Mouse (Mus musculus): ENCODE results near the gene Rnf26.

Rnf26 gene

DNA sequence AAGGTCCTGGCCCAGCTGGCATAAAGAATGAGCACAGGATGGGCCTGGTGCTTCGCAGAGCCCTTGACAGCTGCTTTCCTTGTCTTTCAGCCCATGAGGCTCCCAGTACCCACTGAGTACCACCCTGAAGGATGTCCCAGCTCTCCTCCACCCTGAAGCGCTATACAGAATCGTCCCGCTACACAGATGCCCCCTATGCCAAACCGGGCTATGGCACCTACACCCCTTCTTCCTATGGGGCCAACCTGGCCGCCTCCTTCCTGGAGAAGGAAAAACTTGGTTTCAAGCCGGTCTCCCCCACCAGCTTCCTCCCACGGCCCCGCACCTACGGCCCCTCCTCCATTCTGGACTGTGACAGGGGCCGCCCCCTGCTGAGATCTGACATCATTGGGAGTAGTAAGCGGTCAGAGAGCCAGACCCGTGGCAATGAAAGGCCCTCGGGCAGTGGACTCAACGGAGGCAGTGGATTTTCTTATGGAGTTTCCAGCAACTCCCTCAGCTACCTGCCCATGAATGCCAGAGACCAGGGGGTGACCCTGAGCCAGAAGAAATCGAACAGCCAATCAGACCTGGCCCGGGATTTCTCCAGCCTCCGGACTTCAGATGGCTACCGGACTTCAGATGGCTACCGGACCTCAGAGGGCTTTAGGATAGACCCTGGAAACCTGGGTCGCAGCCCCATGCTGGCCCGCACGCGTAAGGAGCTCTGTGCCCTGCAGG, 37.9 kb downstream of the Rnf26 start:
- DNase-seq (ENCODE audit: low read depth, low spot score) = no peak

DNA sequence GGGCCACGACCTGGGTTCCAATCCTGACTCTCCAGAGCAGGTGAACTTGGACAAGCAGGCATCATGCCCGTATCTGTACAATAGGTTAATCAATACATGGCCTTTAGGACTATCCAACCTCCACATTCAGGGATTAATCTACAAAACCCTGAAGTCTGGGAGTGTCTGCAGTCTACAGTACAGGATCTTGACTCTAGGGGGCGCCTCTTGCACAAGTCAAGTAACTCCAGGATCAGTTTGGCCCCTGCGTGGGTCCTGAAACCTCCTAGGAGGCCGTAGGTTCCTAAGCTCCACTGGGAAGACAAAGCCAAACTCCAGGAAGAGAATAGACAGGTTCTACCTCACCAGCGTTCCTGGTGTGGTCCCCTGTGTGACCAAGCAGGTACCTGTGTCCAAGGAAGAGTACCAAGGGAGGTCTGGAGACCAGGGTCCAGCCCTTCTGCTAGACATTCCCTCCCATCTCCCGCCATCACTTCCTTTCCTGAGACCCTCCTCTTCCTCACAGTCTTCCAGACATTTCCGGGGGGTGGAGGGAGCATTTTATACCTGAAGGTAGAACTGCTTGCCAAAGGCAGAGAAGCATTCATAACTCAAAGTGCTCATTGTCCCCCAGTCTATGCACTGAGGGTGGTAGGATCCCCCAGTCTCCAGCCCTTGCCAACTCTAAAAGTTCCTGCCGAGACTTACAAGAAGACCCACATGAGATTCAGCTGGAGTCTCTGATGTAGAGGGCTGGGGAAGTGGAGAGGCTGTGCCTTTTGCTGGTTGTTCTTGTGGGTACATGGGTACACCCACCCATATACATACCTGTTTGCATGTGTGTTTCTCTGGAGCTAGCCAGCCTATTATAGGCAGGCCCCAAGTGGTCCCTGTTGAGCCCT, 38.7 kb downstream of the Rnf26 start:
- DNase-seq (ENCODE audit: low read depth, low spot score) = no peak

DNA sequence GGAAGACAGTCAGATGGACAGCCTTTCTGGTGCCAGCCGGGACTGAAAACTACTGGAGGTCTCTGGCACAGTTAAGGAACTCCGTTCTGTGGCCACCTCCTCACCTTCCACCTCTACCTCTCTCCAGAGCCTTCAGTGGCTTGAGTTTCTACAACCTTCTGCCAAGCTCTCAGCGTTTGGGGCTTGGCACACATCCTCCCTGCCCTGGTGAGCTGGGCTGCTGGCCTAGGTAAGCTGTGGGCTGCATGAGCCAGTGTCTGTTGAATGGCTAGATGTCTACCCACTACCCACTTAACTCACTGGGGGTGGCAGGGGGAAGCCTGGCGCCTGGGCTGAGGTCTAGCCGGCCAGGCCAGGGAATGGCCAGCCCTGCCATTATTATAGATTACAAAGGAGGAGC, 40.2 kb downstream of the Rnf26 start:
- DNase-seq (ENCODE audit: low read depth, low spot score) = no peak

DNA sequence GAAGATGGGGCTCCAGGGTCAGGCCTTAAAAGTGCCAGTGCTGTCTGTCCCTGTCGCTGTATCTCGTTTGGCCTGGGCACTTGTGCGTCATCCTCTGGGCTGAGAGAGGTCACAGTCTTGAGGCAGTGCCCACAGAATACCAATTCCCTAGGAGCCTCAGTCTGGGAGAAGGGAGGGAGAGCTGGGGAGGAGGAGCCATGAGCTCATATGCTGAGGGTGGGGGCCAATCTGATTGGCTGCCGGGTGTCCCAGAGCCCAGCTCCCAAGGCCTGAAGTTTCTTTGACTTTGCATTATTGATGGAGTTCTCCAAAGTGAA, 40.8 kb downstream of the Rnf26 start:
- DNase-seq (ENCODE audit: low read depth, low spot score) = no peak

DNA sequence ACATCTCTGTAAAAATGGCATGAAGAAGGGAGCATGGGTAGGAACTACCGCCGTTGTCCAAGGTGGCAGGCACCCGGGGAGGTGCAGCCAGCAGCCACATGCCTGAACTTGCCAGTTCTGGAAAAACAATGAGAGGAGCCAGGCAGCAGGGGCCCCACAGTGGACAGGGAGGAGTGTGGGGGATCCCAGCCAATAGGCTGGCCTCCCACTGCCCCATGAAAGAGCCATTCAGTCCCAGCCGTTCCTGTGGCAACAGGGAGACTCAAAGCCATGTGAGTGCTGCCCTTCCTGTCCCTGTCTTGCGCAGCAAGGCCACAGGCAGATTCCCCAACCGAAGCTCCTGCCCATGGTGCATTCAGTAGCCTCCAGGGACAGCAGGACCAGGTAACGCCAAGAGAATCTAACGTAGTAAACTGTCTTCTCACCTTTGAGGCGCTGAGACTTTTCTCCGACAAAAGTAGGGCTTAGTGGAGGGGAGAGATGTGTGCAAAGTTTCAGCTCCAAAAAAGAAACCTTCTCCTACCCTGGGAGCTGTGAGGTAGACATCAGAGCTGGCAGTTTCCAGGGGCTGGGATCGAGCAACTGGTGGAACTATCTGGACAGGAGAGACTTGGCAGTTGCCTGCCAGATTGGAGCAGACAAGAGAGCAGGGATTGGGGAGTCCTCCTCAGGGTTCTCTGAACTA, 41.3 kb downstream of the Rnf26 start:
- DNase-seq (ENCODE audit: low read depth, low spot score) = no peak

DNA sequence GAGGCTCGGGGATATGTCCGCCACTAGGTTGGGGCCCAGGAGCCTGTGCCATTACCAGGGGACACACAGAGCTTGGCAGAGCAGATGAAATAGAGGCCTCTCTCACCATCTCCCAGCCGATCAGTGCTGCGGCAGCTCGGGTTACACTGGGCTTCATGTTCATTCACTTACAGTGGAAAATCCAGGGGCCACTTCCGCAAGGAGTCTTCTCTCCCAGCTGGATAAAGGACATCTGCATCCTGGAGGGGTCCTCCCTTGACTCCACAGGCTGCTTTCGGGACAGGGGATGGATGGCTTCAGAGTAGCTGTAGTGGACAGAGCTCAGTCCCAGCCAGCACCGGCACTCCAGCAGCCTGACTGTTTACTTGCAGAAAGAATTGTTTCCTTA, 42.5 kb downstream of the Rnf26 start:
- no peak for DNase-seq (ENCODE audit: low read depth, low spot score)

DNA sequence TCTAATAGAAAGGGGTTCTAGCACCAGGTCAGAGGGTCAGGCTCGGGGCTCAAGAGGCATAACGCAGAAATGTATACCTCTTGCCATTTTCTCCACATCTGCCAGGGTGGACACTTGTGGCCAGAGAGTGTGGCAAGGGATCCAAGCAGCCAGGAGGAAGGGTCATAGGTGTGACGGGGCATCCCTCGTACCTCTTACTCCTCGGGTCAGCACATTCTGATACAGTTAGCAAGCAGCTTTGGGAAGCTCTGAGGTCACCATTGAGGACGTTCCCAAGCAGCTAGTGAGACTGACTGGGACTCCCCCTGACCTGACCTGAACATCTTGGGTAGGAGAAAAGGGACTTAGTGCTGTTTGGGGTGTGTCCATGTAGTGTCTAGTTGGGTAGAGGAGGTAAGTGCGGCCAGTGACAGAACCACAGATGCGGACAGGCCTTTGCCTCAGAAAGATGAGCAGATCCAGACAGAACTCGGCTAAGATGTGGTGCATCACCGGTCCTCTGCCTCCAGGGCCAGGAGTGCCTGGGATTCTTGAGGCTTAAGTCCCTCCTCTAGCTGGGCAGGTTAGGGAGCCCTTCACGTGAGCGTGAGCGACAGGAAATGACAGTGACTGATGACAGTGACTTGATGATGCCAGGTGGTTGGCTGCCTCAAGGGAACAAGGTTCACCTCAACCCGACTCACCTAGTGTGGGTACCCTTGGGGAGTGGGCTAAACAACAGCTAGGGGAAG, 43.0 kb downstream of the Rnf26 start:
- DNase-seq (ENCODE audit: low read depth, low spot score) = no peak

DNA sequence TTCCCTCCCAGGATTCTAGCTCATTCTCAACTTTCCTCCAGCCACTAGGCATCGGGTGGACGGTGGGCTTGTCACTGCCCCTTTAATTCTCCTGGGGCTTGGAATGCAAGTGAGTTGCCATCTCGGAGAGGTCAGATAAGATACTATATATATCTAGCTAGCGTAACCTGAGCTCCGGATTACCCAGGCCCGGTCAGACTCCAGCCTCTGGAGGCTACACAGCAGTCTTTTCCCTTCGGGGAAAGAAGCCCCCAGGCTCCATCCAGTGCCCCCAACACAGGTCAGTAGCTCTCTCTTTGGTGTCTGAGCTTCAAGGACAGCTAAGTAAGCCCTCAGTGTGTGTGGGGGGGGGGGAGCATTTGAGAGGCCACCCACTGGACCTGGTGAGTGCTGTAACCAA, 44.1 kb downstream of the Rnf26 start:
- DNase-seq (ENCODE audit: low read depth, low spot score) = no peak

DNA sequence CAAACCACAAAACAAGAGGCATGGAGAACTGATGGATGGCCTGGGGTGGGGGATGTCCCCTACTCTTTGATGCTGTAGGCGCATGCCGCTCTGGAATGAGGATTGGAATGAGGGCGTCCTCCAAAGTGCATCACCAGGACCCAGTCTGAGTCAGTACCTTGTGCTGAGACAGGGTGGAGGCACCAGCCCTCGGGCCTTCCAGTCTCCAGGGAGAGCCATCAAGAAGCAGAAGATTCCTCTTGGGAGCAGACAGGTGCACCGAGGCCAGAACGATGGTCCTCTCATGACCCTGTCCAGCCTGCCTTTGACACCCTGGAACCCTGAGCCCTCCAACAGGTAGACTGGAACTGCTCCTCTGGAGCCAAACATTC, 45.4 kb downstream of the Rnf26 start:
- no peak for DNase-seq (ENCODE audit: low read depth, low spot score)

DNA sequence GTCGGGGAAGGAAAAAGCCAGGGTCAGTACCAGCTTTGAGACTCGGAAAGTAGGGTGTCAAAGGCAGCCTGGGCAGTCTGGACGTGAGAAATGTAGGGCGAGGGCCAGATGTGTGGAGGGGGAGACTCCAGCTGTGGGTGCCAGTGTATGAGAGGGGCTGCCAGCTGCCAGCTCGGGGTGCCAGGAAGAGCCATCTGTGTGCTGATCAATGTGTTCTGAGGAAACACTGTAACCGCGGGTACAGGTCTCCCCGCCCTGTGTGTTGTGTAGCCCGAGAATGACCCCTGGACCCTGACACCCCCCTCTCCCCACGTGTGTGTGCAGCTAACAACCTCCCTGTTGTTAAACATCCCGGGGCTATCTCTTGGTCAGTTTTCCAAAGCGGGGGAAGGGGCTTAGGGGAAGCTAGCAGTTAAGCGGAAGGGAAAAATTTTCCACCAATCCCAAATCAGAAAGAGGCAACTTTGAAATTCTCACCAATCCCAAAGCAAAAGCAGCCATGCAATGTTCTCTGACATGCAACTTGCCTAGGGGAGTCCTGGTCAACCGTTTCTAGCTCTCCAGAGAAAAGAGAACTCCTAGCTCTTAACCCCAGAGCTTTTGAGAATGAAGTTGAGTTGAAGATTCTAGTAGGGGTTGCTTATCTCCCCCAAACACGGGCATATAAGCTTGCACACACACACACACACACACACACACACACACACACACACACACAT, 45.9 kb downstream of the Rnf26 start:
- DNase-seq (ENCODE audit: low read depth, low spot score) = no peak

DNA sequence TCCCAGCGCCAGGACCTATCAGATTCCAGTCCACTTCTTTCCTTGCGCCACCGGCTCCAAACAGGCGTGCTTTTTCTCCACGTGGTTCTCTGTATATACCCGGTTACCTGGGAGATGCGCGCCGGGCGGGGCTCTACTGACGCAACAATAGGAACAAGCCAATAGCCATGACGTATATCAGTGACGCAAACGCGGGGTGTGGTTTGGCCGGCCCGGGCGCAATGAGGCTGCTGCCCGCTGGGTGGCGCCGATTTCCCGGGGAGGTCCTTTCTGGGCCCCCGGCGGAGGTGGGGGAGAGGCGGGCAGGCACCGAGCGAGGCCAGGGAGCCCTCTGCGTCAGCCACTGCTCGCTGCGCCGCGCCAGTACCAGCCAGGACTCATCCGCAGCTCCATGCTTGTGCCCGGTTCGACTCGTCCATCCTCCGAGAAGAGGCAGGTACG, 46.5 kb downstream of the Rnf26 start, which contains the start of gene Usp2:
TSS of gene Usp2 (plus strand) at position 237 of the 441 bp plus-strand sequence.
- peak; percentile 97 for DNase-seq (ENCODE audit: low read depth, low spot score)

DNA sequence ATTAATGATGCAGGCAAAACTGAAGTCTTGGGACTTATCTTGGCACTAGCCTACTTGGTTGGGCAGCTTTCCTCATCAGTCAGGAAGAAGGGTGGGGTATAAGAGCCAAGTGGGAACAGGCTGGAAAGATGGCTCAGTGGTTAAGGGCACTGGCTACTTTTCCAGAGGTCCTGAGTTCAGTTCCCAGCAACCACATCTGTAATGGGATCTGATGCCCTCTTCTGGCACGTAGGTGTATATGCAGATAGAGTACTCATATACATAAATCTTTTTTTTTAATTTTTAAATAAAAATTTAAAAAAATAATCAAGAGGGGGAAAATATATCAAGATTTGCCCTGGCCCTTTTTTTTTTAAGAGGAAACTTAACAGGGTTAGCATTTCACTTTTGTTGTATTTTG, 48.1 kb downstream of the Rnf26 start:
- no peak for DNase-seq (ENCODE audit: low read depth, low spot score)

DNA sequence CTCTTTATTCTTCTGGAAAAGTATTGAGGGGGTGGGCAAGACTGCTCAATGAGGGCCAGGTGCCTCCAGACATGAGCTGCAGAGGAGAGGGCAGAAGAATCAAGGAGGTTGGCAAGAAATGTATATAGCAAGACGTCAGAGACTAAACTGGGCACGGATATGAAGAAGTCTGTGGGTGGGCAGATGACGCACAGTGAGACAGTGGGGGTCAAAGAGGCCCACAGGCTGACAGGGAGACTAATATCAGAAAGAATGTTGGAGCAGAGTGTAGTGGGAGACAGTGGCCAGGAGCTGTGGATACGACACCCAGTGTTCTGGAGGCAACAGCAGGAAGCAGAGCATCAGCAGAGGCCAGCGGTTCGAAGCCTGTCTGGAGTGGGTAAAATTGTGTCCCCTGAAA, 54.7 kb downstream of the Rnf26 start:
- DNase-seq (ENCODE audit: low read depth, low spot score) = no peak

DNA sequence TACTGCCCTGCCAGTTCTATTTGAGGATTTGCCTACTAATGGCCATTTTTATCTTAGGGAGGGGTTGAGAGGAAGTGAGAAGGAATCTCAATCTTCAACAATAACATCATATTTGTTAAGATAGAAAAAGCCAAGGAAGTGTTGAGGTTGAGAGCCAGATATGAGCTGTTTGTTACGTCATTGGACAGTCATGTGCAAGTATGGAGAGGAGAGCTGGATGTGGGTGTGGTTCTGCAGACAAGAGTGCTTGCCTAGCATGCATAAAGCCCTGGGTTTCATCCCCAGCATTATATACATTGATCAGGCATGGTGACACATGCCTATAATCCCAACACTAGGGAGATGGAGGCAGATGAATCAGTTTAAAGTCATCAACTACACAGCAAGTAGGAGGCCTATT, 59.4 kb downstream of the Rnf26 start:
- DNase-seq (ENCODE audit: low read depth, low spot score) = no peak

DNA sequence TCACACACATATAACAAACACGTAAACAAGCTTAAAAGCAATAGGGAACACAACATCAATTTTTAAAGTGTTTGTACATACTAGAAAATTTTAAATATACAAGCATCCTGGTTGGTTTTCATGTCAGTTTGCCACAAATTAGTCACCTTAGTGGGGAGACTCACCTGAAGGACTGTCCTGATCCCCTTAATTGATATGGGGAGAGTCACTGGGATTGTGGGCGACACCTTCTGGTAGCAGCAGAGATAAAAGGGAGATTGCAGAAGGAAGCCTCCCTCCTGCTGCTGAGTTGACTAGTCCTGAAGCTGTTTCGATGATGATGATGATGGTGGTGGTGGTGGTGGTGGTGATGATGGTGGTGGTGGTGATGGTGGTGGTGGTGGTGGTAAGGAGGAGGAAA, 60.5 kb downstream of the Rnf26 start:
- DNase-seq (ENCODE audit: low read depth, low spot score) = no peak

DNA sequence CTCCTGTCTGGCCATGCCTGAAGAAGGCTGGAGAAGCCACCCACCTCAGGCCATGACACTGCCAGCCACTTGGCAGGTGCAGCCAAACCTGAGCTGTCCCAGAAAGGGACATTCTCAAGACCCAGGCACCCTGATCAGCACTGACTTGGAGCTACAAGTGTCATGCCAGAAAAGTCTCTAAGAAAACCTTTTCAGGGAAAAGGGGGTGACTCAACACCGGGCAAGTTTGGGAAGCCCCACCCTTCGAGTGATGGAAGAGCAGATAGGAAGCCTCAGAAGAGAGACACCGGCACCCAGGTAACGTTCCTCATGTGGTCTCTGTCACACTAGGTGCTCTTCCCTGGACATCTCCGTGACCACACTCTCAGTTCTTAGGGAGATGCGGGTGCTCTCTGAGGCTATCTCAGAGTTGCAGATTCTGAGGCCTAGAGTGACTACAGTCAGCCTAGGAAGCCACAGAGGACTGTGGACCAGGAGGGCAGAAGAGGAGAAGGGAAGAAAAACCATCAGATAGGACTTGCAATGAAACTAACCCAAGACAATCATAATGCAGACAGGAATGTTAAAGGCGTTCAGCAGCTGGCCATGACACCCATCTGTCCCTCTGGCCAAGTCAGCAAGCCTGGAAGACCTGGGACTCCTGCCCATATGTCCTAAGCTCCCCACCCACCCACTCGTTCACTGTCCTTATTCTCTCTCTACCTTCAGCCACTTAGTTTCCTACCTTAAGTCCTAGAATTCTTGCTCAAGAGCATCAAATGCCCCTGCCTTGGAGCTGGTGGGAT, 63.7 kb downstream of the Rnf26 start:
- DNase-seq (ENCODE audit: low read depth, low spot score) = no peak

DNA sequence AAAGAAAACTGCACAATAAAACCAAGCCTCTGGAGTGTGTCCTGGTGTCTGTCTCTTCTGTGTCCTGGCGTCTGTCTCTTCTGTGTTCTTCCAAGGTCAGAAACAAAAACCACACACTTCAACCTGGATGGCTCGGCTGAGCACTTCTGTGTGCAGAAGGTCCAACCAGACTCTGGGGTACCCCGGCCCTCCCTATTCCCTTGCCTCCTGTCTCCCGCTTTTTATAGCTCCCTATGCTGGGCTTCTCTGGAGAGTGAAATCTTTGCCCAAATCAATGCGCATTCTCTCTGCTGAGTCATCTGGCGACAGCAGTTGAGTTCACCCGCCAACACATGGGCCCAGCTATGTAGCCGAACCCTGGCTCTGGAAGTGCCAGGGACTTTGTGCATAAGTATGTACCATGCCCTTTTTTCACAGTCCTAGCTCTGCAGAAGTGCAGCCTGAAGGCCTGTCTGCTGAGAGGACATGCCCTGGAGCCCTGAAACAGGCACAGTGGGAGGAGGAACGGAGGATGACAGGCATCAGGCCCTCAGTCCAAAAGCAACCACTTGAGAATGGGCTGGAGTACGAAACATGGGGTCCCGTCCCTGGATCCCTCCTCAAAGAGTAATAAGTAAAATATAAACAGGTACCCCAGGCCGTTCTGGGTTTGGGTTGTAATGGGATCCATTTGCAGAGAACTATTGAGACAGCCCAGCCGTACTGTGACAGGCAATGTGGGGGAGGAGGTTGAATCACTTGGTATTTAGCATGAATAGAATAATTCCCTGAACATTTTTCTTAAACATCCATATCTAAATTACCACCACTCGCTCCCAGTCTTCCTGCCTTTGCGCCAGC, 64.6 kb downstream of the Rnf26 start:
- DNase-seq (ENCODE audit: low read depth, low spot score) = no peak

DNA sequence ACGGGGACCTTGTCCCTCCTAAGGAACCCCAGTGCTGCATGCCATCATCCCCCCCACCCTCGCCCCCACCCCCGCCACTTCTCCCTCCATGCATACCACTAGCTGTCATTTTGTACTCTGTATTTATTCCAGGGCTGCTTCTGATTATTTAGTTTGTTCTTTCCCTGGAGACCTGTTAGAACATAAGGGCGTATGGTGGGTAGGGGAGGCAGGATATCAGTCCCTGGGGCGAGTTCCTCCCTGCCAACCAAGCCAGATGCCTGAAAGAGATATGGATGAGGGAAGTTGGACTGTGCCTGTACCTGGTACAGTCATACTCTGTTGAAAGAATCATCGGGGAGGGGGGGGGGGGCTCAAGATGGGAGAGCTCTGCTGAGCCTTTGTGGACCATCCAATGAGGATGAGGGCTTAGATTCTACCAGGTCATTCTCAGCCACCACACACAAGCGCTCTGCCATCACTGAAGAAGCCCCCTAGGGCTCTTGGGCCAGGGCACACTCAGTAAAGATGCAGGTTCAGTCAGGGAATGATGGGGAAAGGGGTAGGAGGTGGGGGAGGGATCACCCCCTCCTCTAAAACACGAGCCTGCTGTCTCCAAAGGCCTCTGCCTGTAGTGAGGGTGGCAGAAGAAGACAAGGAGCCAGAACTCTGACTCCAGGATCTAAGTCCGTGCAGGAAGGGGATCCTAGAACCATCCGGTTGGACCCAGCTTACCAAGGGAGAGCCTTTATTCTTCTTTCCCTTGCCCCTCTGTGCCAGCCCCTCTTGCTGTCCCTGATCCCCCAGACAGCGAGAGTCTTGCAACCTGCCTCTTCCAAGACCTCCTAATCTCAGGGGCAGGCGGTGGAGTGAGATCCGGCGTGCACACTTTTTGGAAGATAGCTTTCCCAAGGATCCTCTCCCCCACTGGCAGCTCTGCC, 65.5 kb downstream of the Rnf26 start:
- no peak for DNase-seq (ENCODE audit: low read depth, low spot score)

DNA sequence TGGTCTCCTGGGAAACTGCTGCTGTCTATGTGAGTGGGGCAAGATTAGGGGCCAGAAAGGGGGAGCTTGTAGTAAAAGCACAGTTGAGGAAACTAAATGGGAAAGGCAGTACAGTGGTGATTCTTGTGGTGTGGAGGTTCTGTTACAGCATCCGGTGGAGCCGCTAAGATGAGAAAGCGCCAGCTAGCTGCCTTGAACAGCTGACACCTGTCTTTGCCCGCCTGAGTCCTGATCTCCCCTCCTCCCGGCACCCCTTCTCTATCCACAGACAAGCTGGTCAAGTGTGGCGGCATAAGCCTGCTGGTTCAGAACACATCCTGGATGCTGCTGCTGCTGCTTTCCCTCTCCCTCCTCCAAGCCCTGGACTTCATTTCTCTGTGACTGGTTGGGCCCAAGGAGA, 66.2 kb downstream of the Rnf26 start:
- no peak for DNase-seq (ENCODE audit: low read depth, low spot score)
